Mouse (Mus musculus) liver, embryonic 15.5 days (tissue): ENCODE data around the gene Tmem39a. TPM values are rescaled to one million over a fixed set of nuclear protein-coding genes. Genes with fewer than 3 reads are reported as not detected.

Source experiments
- ATAC-seq: fragments of 200-750 bp; cut with Nextera tagmentation; 2 replicates; pipeline ENCODE4 v1.8.0; 2017; ENCODE audit warnings: moderate number of reproducible peaks, mild to moderate bottlenecking, moderate library complexity; ENCODE audit not compliant: insufficient read depth
- H3K27ac ChIP-seq: fragments of 300-500 bp; sonication (generic); replicated peaks from 2 replicates; pipeline ENCODE4 v1.5.1; 2015; ENCODE audit warnings: mild to moderate bottlenecking, inconsistent platforms
- H3K27me3 ChIP-seq: fragments of 300-500 bp; sonication (generic); 2 replicates; pipeline ENCODE4 v1.6.1; 2015; ENCODE audit warnings: mild to moderate bottlenecking, inconsistent platforms
- H3K36me3 ChIP-seq: fragments of 300-500 bp; sonication (generic); replicated peaks from 2 replicates; pipeline ENCODE4 v1.6.1; 2015; ENCODE audit warnings: moderate library complexity, mild to moderate bottlenecking, inconsistent platforms
- H3K4me1 ChIP-seq: fragments of 300-500 bp; sonication (generic); replicated peaks from 2 replicates; pipeline ENCODE4 v1.6.1; 2015; ENCODE audit warnings: inconsistent platforms
- H3K4me2 ChIP-seq: fragments of 300-500 bp; sonication (generic); 2 replicates; pipeline ENCODE4 v1.6.1; 2015; ENCODE audit warnings: moderate library complexity, mild to moderate bottlenecking, inconsistent platforms
- H3K4me3 ChIP-seq: fragments of 300-500 bp; sonication (generic); replicated peaks from 2 replicates; pipeline ENCODE4 v1.5.1; 2015; ENCODE audit warnings: mild to moderate bottlenecking, inconsistent platforms
- H3K9ac ChIP-seq: fragments of 300-500 bp; sonication (generic); 2 replicates; pipeline ENCODE4 v1.6.1; 2015; ENCODE audit warnings: moderate library complexity, mild to moderate bottlenecking, inconsistent platforms
- H3K9me3 ChIP-seq: fragments of 300-500 bp; sonication (generic); replicated peaks from 2 replicates; pipeline ENCODE4 v1.6.1; 2016; ENCODE audit warnings: inconsistent platforms
- WGBS: fragments of 180-500 bp; shearing (Covaris S2); methylation state at CpG from one replicate; pipeline ENCODE4 v1.1.7; 2015; ENCODE audit warnings: mixed read lengths; ENCODE audit not compliant: insufficient replicate concordance; 5-methylcytosine and 5-hydroxymethylcytosine counted together
- polyA plus RNA-seq: library from polyadenylated mRNA; unstranded; fragments of >200 nt; fragmentation: Nextera tagmentation; extraction: Ambion mirVana; gene quantifications from 2 replicates; pipeline ENCODE4 v1.2.1, GENCODE M21; 2015

The Tmem39a gene
- polyA plus RNA-seq, 1 experiment from 2014 or later = 31.4 TPM

- Histone ChIP-seq H3K36me3 (no peaks in the 10 kb centered on the region), H3K27me3 (peaks cover 23% of the 10 kb centered on the region), H3K27ac (no peak within 1 kb of the TSS), H3K9me3 (no peaks in the 10 kb centered on the region), H3K4me3 (peak within 1 kb of the TSS; percentile 78), H3K4me1 (peaks cover 20% of the 10 kb centered on the region), H3K9ac (peak within 1 kb of the TSS; percentile 70), H3K4me2 (peak within 1 kb of the TSS; percentile 93)
- peak; percentile 70 for ATAC-seq
- 3% methylated on average over 54 of the region's 54 CpGs for WGBS
Measured at GRCm38 (mm10) chr16:38549479-38550396, 8.8 kb upstream of the Tmem39a start, which contains the start of gene Poglut1. TSS of gene Poglut1 (minus strand) at chr16:38550258.

GRCm38 (mm10) chr16:38555988-38556387 lies 2.5 kb upstream of the Tmem39a start:
- no peaks in the 10 kb centered on the region for H3K36me3 ChIP-seq
- no peak overlapping the region for H3K4me3 ChIP-seq
- 55% methylated on average over 3 of the region's 3 CpGs for WGBS
- no peaks in the 10 kb centered on the region for H3K9me3 ChIP-seq
- H3K9ac ChIP-seq = no peak overlapping the region
- H3K27ac ChIP-seq = no peak overlapping the region
- no peak for ATAC-seq
- no peak overlapping the region for H3K4me2 ChIP-seq
- H3K27me3 ChIP-seq = peaks cover 47% of the 10 kb centered on the region
- H3K4me1 ChIP-seq = no peaks in the 10 kb centered on the region

- 6% methylated on average over 37 of the region's 37 CpGs for WGBS
- peaks cover 21% of the 10 kb centered on the region for H3K36me3 ChIP-seq
- peak; percentile 96 for ATAC-seq
Measured at GRCm38 (mm10) chr16:38562131-38562967, 3.9 kb downstream of the Tmem39a start.

GRCm38 (mm10) chr16:38562968-38563327 lies 4.5 kb downstream of the Tmem39a start:
- peaks cover 25% of the 10 kb centered on the region for H3K36me3 ChIP-seq
- peak overlapping the region; percentile 74 for H3K4me3 ChIP-seq
- under 1% methylated on average over 25 of the region's 25 CpGs for WGBS
- peak overlapping the region; percentile 69 for H3K27ac ChIP-seq
- peaks cover 18% of the 10 kb centered on the region for H3K4me1 ChIP-seq
- peaks cover 16% of the 10 kb centered on the region for H3K27me3 ChIP-seq
- peak overlapping the region; percentile 75 for H3K9ac ChIP-seq
- ATAC-seq = peak; percentile 57
- H3K4me2 ChIP-seq = peak overlapping the region; percentile 73
- H3K9me3 ChIP-seq = no peaks in the 10 kb centered on the region

More at GRCm38 (mm10) chr16:38562131-38562967, 3.9 kb downstream of the Tmem39a start:
- Histone ChIP-seq H3K9me3 (no peaks in the 10 kb centered on the region), H3K27me3 (peaks cover 16% of the 10 kb centered on the region), H3K9ac (peak overlapping the region; percentile 75), H3K4me1 (peaks cover 18% of the 10 kb centered on the region), H3K27ac (peak overlapping the region; percentile 69), H3K4me2 (peak overlapping the region; percentile 73), H3K4me3 (peak overlapping the region; percentile 74)

- peaks cover 30% of the 10 kb centered on the region for H3K36me3 ChIP-seq
- no peaks in the 10 kb centered on the region for H3K9me3 ChIP-seq
- H3K4me2 ChIP-seq = peak overlapping the region; percentile 73
- 25% methylated on average over 10 of the region's 10 CpGs for WGBS
- H3K27me3 ChIP-seq = peaks cover 15% of the 10 kb centered on the region
- peaks cover 18% of the 10 kb centered on the region for H3K4me1 ChIP-seq
- peak overlapping the region; percentile 74 for H3K4me3 ChIP-seq
- no peak for ATAC-seq
- peak overlapping the region; percentile 75 for H3K9ac ChIP-seq
- no peak overlapping the region for H3K27ac ChIP-seq
Measured at GRCm38 (mm10) chr16:38563516-38563915, 5.0 kb downstream of the Tmem39a start.

GRCm38 (mm10) chr16:38568192-38568591 lies 9.7 kb downstream of the Tmem39a start:
- no peak overlapping the region for H3K4me2 ChIP-seq
- H3K27me3 ChIP-seq = no peaks in the 10 kb centered on the region
- H3K27ac ChIP-seq = no peak overlapping the region
- H3K9ac ChIP-seq = no peak overlapping the region
- peaks cover 59% of the 10 kb centered on the region for H3K36me3 ChIP-seq
- 83% methylated on average over 5 of the region's 5 CpGs for WGBS
- H3K9me3 ChIP-seq = no peaks in the 10 kb centered on the region
- no peak overlapping the region for H3K4me3 ChIP-seq
- ATAC-seq = no peak
- peaks cover 10% of the 10 kb centered on the region for H3K4me1 ChIP-seq

GRCm38 (mm10) chr16:38571481-38571880 lies 13.0 kb downstream of the Tmem39a start:
- H3K4me2 ChIP-seq = no peak overlapping the region
- H3K4me1 ChIP-seq = no peaks in the 10 kb centered on the region
- peaks cover 56% of the 10 kb centered on the region for H3K36me3 ChIP-seq
- WGBS = 92% methylated on average over 3 of the region's 3 CpGs
- no peak overlapping the region for H3K4me3 ChIP-seq
- no peaks in the 10 kb centered on the region for H3K27me3 ChIP-seq
- H3K9me3 ChIP-seq = no peaks in the 10 kb centered on the region
- no peak overlapping the region for H3K27ac ChIP-seq
- no peak overlapping the region for H3K9ac ChIP-seq
- no peak for ATAC-seq

GRCm38 (mm10) chr16:38584761-38585160 lies 26.3 kb downstream of the Tmem39a start:
- no peak overlapping the region for H3K9ac ChIP-seq
- no peaks in the 10 kb centered on the region for H3K27me3 ChIP-seq
- no peaks in the 10 kb centered on the region; the same call in 1 of the 2 replicates for H3K4me1 ChIP-seq
- no peak overlapping the region for H3K27ac ChIP-seq
- H3K36me3 ChIP-seq = peaks cover 80% of the 10 kb centered on the region
- H3K4me3 ChIP-seq = no peak overlapping the region
- no peak for ATAC-seq
- 74% methylated on average over 7 of the region's 7 CpGs for WGBS
- H3K9me3 ChIP-seq = no peaks in the 10 kb centered on the region
- no peak overlapping the region for H3K4me2 ChIP-seq

- Histone ChIP-seq H3K9me3 (no peaks in the 10 kb centered on the region), H3K9ac (no peak overlapping the region), H3K27ac (no peak overlapping the region), H3K4me1 (no peaks in the 10 kb centered on the region; the same call in 1 of the 2 replicates), H3K4me3 (no peak overlapping the region), H3K4me2 (no peak overlapping the region), H3K36me3 (peaks cover 83% of the 10 kb centered on the region), H3K27me3 (no peaks in the 10 kb centered on the region)
- 27% methylated on average over 5 of the region's 5 CpGs for WGBS
- ATAC-seq = no peak
Measured at GRCm38 (mm10) chr16:38585186-38585585, 26.7 kb downstream of the Tmem39a start.

- H3K36me3 ChIP-seq = peaks cover 83% of the 10 kb centered on the region
Measured at GRCm38 (mm10) chr16:38587163-38587562, 28.7 kb downstream of the Tmem39a start.

GRCm38 (mm10) chr16:38587572-38587971 lies 29.1 kb downstream of the Tmem39a start:
- peaks cover 84% of the 10 kb centered on the region for H3K36me3 ChIP-seq
- H3K27ac ChIP-seq = no peak overlapping the region
- no peak overlapping the region for H3K9ac ChIP-seq
- ATAC-seq = no peak
- H3K27me3 ChIP-seq = no peaks in the 10 kb centered on the region
- no peaks in the 10 kb centered on the region; the same call in 1 of the 2 replicates for H3K4me1 ChIP-seq
- 85% methylated on average over 4 of the region's 4 CpGs for WGBS
- no peaks in the 10 kb centered on the region for H3K9me3 ChIP-seq
- no peak overlapping the region for H3K4me3 ChIP-seq
- no peak overlapping the region for H3K4me2 ChIP-seq

More at GRCm38 (mm10) chr16:38587163-38587562, 28.7 kb downstream of the Tmem39a start:
- no peak overlapping the region for H3K27ac ChIP-seq
- H3K4me1 ChIP-seq = no peaks in the 10 kb centered on the region; the same call in 1 of the 2 replicates
- no peak overlapping the region for H3K9ac ChIP-seq
- no peak overlapping the region for H3K4me2 ChIP-seq
- 79% methylated on average over 5 of the region's 5 CpGs for WGBS
- H3K9me3 ChIP-seq = no peaks in the 10 kb centered on the region
- no peak for ATAC-seq
- H3K27me3 ChIP-seq = no peaks in the 10 kb centered on the region
- H3K4me3 ChIP-seq = no peak overlapping the region
